37 mouse cellular contexts compared by ENCODE assay signal in the genomic region with DNA sequence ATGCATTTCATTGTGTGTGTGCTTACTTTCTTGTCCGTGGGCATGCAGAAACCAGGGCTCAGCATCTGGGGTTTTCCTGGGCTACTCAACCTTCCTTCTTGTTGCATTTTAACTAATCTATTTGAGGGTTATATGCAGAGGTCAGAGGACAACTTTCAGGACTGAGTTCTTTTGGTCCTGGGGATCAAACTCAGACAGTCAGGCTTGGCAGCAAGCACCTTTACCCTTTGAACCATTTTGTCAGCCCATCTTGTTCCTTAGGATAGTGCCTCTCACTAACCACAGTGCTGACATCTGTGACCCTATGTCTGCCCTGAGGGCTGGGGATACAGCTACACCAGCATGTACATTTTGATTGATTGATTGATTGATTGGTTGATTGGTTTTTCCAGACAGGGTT. TPM values are rescaled to one million over a fixed set of nuclear protein-coding genes. Genes with fewer than 3 reads are reported as not detected.
"Had no signal": no experiment of that assay in that cellular context is flagged by ENCODE, and none has a peak within 500 bp of the region (broad histone marks: within the 10 kb centered on the region; RNA-seq: fewer than 3 reads in every experiment).

No protein-coding gene starts in this region.

- H3K36me3 ChIP-seq: limb, embryonic 10.5 days; limb, embryonic 12.5 days; limb, embryonic 13.5 days; limb, embryonic 15.5 days; liver, embryonic 12.5 days; liver, embryonic 13.5 days; liver, embryonic 15.5 days; lung, embryonic 15.5 days; midbrain, embryonic 10.5 days; midbrain, embryonic 12.5 days; midbrain, embryonic 13.5 days; midbrain, embryonic 15.5 days; neural tube, embryonic 12.5 days had no signal

- ATAC-seq: liver, embryonic 12.5 days; lung, postnatal 0 days; midbrain, embryonic 13.5 days; midbrain, embryonic 15.5 days; midbrain, embryonic 16.5 days had no signal

- H3K9ac ChIP-seq: limb, embryonic 12.5 days; limb, embryonic 13.5 days; limb, embryonic 15.5 days; liver, embryonic 12.5 days; liver, embryonic 13.5 days; liver, embryonic 14.5 days; liver, embryonic 15.5 days; lung, embryonic 14.5 days; lung, embryonic 15.5 days; midbrain, embryonic 12.5 days; midbrain, embryonic 13.5 days; midbrain, embryonic 15.5 days; neural tube, embryonic 12.5 days had no signal

- DNase-seq: left cerebral cortex, postnatal 4 days; liver; liver, embryonic 13.5 days; lung, adult 18-20 months; lung, adult 2 months; lung, embryonic 14.5 days; lung, postnatal 10 days; lung, postnatal 14 days; lung, postnatal 36 days; lung, postnatal 4 days; midbrain, embryonic 14.5 days had no signal

- H3K27me3 ChIP-seq: limb, embryonic 12.5 days; limb, embryonic 15.5 days; liver, embryonic 15.5 days; lung, embryonic 15.5 days; midbrain, embryonic 13.5 days; midbrain, embryonic 15.5 days had no signal

- H3K4me2 ChIP-seq: limb, embryonic 12.5 days; limb, embryonic 13.5 days; limb, embryonic 15.5 days; liver, embryonic 11.5 days; liver, embryonic 12.5 days; liver, embryonic 13.5 days; liver, embryonic 15.5 days; lung, embryonic 14.5 days; lung, embryonic 15.5 days; midbrain, embryonic 11.5 days; midbrain, embryonic 12.5 days; midbrain, embryonic 13.5 days; midbrain, embryonic 15.5 days; neural tube, embryonic 12.5 days had no signal

- H3K4me3 ChIP-seq: left cerebral cortex, adult 2 months; limb, embryonic 10.5 days; limb, embryonic 12.5 days; limb, embryonic 13.5 days; limb, embryonic 15.5 days; liver, embryonic 12.5 days; liver, embryonic 13.5 days; liver, embryonic 15.5 days; lung, embryonic 15.5 days; megakaryocyte, embryonic 14.5 days; midbrain, embryonic 10.5 days; midbrain, embryonic 12.5 days; midbrain, embryonic 13.5 days; midbrain, embryonic 15.5 days; myocyte; neural tube, embryonic 12.5 days had no signal

- H3K27ac ChIP-seq: left cerebral cortex, adult 2 months; limb, embryonic 10.5 days; limb, embryonic 12.5 days; limb, embryonic 13.5 days; limb, embryonic 15.5 days; liver, embryonic 14.5 days; liver, embryonic 15.5 days; lung, embryonic 15.5 days; macrophage; midbrain, embryonic 10.5 days; midbrain, embryonic 12.5 days; midbrain, embryonic 13.5 days; midbrain, embryonic 15.5 days; neural tube, embryonic 12.5 days had no signal

- H3K9me3 ChIP-seq: limb, embryonic 10.5 days; limb, embryonic 15.5 days; liver, embryonic 12.5 days; liver, embryonic 13.5 days; lung, embryonic 15.5 days; midbrain, embryonic 12.5 days; midbrain, embryonic 13.5 days; midbrain, embryonic 15.5 days had no signal

- H3K4me1 ChIP-seq: limb, embryonic 12.5 days; midbrain, embryonic 12.5 days; midbrain, embryonic 15.5 days had no signal

RNA-seq across cellular contexts. Expression of a gene that starts 19.5 kb away (rescaled TPM):
- total RNA-seq: midbrain, postnatal 0 days had no signal
- polyA plus RNA-seq: limb, embryonic 10.5 days; limb, embryonic 11.5 days; limb, embryonic 12.5 days; midbrain, embryonic 13.5 days; midbrain, postnatal 0 days; neural tube, embryonic 11.5 days; neural tube, embryonic 12.5 days had no signal

RNA-seq across cellular contexts. Expression of a gene that starts 35.3 kb away (rescaled TPM):
- total RNA-seq: megakaryocyte-erythroid progenitor cell, adult 5-6 weeks; monocyte, adult 5-6 weeks had no signal
